Comparison of ENCODE assay signal across 8 mouse cellular contexts in genomic region chr7:100005790-100006189, GRCm38 (mm10). TPM values are rescaled to one million over a fixed set of nuclear protein-coding genes. Genes with fewer than 3 reads are reported as not detected.
DNase-seq lines count a peak whose midpoint lies in the region; ATAC-seq lines count a peak whose summit lies in the region.

Gene Chrdl2 (plus strand): TSS chr7:100006172.

- H3K9ac ChIP-seq in midbrain, embryonic 13.5 days (replicated peaks) = peak within 1 kb of the TSS; percentile 61

- peak within 1 kb of the TSS; percentile 44 for H3K4me3 ChIP-seq in midbrain, embryonic 13.5 days (replicated peaks)

- no peak within 1 kb of the TSS for H3K27ac ChIP-seq in midbrain, embryonic 13.5 days

- DNase-seq in layer of hippocampus, postnatal 14 days (ENCODE audit: low spot score in 2 of 2) = peak; percentile 23 to 34
- no peak for DNase-seq in layer of hippocampus, adult 9-11 months
- DNase-seq in brain, adult 2 months (ENCODE audit: low read depth, low spot score) = peak; percentile 49
- DNase-seq in gastrocnemius, postnatal 25 days = peak; percentile 20
- peak; percentile 52 for DNase-seq in kidney, postnatal 14 days
- DNase-seq in thymus, postnatal 0 days (ENCODE audit: low spot score) = peak; percentile 25
- no peak for DNase-seq in T-cell, adult 2 months (ENCODE audit: low spot score)

- H3K9me3 ChIP-seq in midbrain, embryonic 13.5 days = no peaks in the 10 kb centered on the region

- peak; percentile 88 for ATAC-seq in midbrain, embryonic 13.5 days

- WGBS in midbrain, embryonic 13.5 days = 0% methylated on average over 35 of the region's 44 CpGs

- no peaks in the 10 kb centered on the region for H3K36me3 ChIP-seq in midbrain, embryonic 13.5 days

- H3K27me3 ChIP-seq in midbrain, embryonic 13.5 days = peaks cover 63% of the 10 kb centered on the region

- peak within 1 kb of the TSS; percentile 84 for H3K4me2 ChIP-seq in midbrain, embryonic 13.5 days (replicated peaks)

- H3K4me1 ChIP-seq in midbrain, embryonic 13.5 days (replicated peaks) = peaks cover 11% of the 10 kb centered on the region

RNA-seq across cellular contexts. Expression of gene Chrdl2, which starts in this region (rescaled TPM):
- under 1 TPM in 1 of 2 experiments, not detected in 1; 0.29 TPM for total RNA-seq in layer of hippocampus, postnatal 14 days (2021)
- total RNA-seq in gastrocnemius, postnatal 25 days (2021) = 1 to 10 TPM; 1.8 to 3.1 TPM
- polyA plus RNA-seq in midbrain, embryonic 13.5 days (2015; fragmentation: Nextera tagmentation; extraction: Ambion mirVana) = not detected in 2 replicates
- polyA plus RNA-seq in thymus, postnatal 0 days (2015; fragmentation: Nextera tagmentation; extraction: Ambion mirVana) = 0.08 TPM in 1 of 2 replicates, not detected in the other

Comparison
In these comparisons a context has a peak if more than half of its experiments do, and no peak if none do; other contexts are left out.
1. Peak in DNase-seq in layer of hippocampus, postnatal 14 days; RNA of the gene not detected or under 1 TPM.
2. Peak in ATAC-seq, H3K4me3 ChIP-seq, H3K9ac ChIP-seq and H3K4me2 ChIP-seq in midbrain, embryonic 13.5 days; RNA of the gene not detected or under 1 TPM.
3. Peak in DNase-seq in thymus, postnatal 0 days; RNA of the gene not detected or under 1 TPM.
4. DNase-seq: peak in brain, adult 2 months (single experiment), gastrocnemius, postnatal 25 days (single experiment) and kidney, postnatal 14 days (single experiment); none in layer of hippocampus, adult 9-11 months (single experiment) and T-cell, adult 2 months (single experiment).